23 mouse cellular contexts compared by ENCODE assay signal in the genomic region with DNA sequence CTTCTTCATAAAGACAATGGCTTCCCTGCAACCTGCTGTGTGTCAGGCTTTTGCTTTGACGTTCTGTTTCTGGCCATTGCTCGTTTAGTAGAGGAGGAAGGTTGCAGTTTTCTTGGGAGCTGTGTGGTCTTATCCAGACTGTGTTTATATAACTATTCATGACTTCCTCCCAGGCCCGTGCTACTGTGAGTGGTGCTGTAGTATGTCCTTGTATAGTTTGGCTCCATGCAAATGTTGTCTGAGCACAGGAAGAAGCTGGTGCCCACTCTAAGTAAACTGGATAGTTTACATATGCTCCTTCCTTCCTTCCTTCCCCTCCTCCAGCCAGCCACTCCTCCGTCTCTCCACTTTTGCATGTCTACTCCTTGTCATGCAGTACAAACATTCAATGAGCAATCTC.
DNase-seq lines count a peak whose midpoint lies in the region; ATAC-seq lines count a peak whose summit lies in the region.
"Had no signal": no experiment of that assay in that cellular context is flagged by ENCODE, and none has a peak within 500 bp of the region (broad histone marks: within the 10 kb centered on the region; RNA-seq: fewer than 3 reads in every experiment).

No protein-coding gene starts in this region.

- no peak for ATAC-seq in forebrain, embryonic 16.5 days
- ATAC-seq in forebrain, embryonic 14.5 days: no peak
- ATAC-seq in intestine, embryonic 16.5 days: peak; percentile 68
- ATAC-seq in intestine, embryonic 15.5 days: no peak; the same call in 1 of the 2 replicates
- ATAC-seq in midbrain, embryonic 11.5 days (ENCODE audit: low FRiP score): no peak
- ATAC-seq in midbrain, embryonic 15.5 days (replicated peaks): no peak
- ATAC-seq: liver, postnatal 0 days had no signal

- no peaks in the 10 kb centered on the region for H3K36me3 ChIP-seq in forebrain, embryonic 16.5 days (ENCODE audit: control insufficient read depth, insufficient read depth)
- H3K36me3 ChIP-seq in forebrain, embryonic 14.5 days (ENCODE audit: control insufficient read depth, insufficient read depth, low read length): no peaks in the 10 kb centered on the region
- H3K36me3 ChIP-seq in intestine, embryonic 16.5 days (ENCODE audit: control insufficient read depth, insufficient read depth, low read length): no peaks in the 10 kb centered on the region
- no peaks in the 10 kb centered on the region for H3K36me3 ChIP-seq in intestine, embryonic 15.5 days
- H3K36me3 ChIP-seq in midbrain, embryonic 11.5 days (ENCODE audit: control insufficient read depth, insufficient read depth, low read length): no peaks in the 10 kb centered on the region
- H3K36me3 ChIP-seq in midbrain, embryonic 15.5 days (replicated peaks): no peaks in the 10 kb centered on the region
- H3K36me3 ChIP-seq: embryonic facial prominence, embryonic 12.5 days; limb, embryonic 15.5 days; midbrain, embryonic 10.5 days had no signal

- H3K9ac ChIP-seq in forebrain, embryonic 16.5 days (replicated peaks; ENCODE audit: low read depth, low read length): no peak overlapping the region
- H3K9ac ChIP-seq in forebrain, embryonic 14.5 days (ENCODE audit: low read length): no peak overlapping the region
- H3K9ac ChIP-seq in intestine, embryonic 16.5 days (ENCODE audit: low read depth, low read length): no peak overlapping the region
- H3K9ac ChIP-seq in intestine, embryonic 15.5 days: no peak overlapping the region
- H3K9ac ChIP-seq in midbrain, embryonic 11.5 days (ENCODE audit: low read length): no peak overlapping the region
- H3K9ac ChIP-seq in midbrain, embryonic 15.5 days: no peak overlapping the region
- H3K9ac ChIP-seq: embryonic facial prominence, embryonic 12.5 days; hindbrain, embryonic 14.5 days; limb, embryonic 15.5 days; liver, postnatal 0 days had no signal

- H3K9me3 ChIP-seq in forebrain, embryonic 16.5 days (ENCODE audit: control insufficient read depth, low read length): no peaks in the 10 kb centered on the region
- H3K9me3 ChIP-seq in forebrain, embryonic 14.5 days (replicated peaks; ENCODE audit: control insufficient read depth, low read length): no peaks in the 10 kb centered on the region
- no peaks in the 10 kb centered on the region for H3K9me3 ChIP-seq in intestine, embryonic 16.5 days (ENCODE audit: control insufficient read depth, low read length)
- no peaks in the 10 kb centered on the region for H3K9me3 ChIP-seq in intestine, embryonic 15.5 days
- H3K9me3 ChIP-seq in midbrain, embryonic 11.5 days (ENCODE audit: control insufficient read depth, low read length): no peaks in the 10 kb centered on the region
- H3K9me3 ChIP-seq in midbrain, embryonic 15.5 days: no peaks in the 10 kb centered on the region
- H3K9me3 ChIP-seq: embryonic facial prominence, embryonic 12.5 days; limb, embryonic 15.5 days; midbrain, embryonic 10.5 days had no signal

- no peak for DNase-seq in forebrain, embryonic 14.5 days (ENCODE audit: low spot score)
- peak; percentile 64 for DNase-seq in midbrain, embryonic 11.5 days (ENCODE audit: low spot score, missing footprints)
- peak; percentile 18 for DNase-seq in yolk sac, embryonic 10.5 days (ENCODE audit: low spot score)
- DNase-seq in right cerebral cortex, postnatal 36 days (ENCODE audit: low spot score in 2 of 2): no peak
- DNase-seq: adrenal gland, postnatal 14 days; cerebellum, adult 11 months; cerebellum, postnatal 10 days; gastrocnemius, postnatal 14 days; heart, postnatal 10 days; kidney, adult 18-20 months; layer of hippocampus, postnatal 36 days; liver, postnatal 0 days; thymus, postnatal 4 days had no signal

- H3K4me2 ChIP-seq in forebrain, embryonic 16.5 days (ENCODE audit: low read length): no peak overlapping the region
- H3K4me2 ChIP-seq in forebrain, embryonic 14.5 days (ENCODE audit: low read length): no peak overlapping the region
- no peak overlapping the region for H3K4me2 ChIP-seq in intestine, embryonic 16.5 days (ENCODE audit: low read depth, low read length)
- H3K4me2 ChIP-seq in intestine, embryonic 15.5 days (replicated peaks): no peak overlapping the region
- H3K4me2 ChIP-seq in midbrain, embryonic 11.5 days: no peak overlapping the region
- H3K4me2 ChIP-seq in midbrain, embryonic 15.5 days: no peak overlapping the region
- H3K4me2 ChIP-seq: embryonic facial prominence, embryonic 12.5 days; hindbrain, embryonic 14.5 days; limb, embryonic 15.5 days had no signal

- H3K27me3 ChIP-seq in forebrain, embryonic 16.5 days (replicated peaks; ENCODE audit: control insufficient read depth, insufficient read depth, low read length): no peaks in the 10 kb centered on the region
- no peaks in the 10 kb centered on the region for H3K27me3 ChIP-seq in forebrain, embryonic 14.5 days (replicated peaks; ENCODE audit: control insufficient read depth, insufficient read depth, low read length)
- no peaks in the 10 kb centered on the region for H3K27me3 ChIP-seq in intestine, embryonic 16.5 days (replicated peaks; ENCODE audit: control insufficient read depth, insufficient read depth, low read length)
- no peaks in the 10 kb centered on the region for H3K27me3 ChIP-seq in intestine, embryonic 15.5 days (replicated peaks)
- H3K27me3 ChIP-seq in midbrain, embryonic 11.5 days (ENCODE audit: control insufficient read depth, insufficient read depth, low read length): no peaks in the 10 kb centered on the region
- H3K27me3 ChIP-seq in midbrain, embryonic 15.5 days (replicated peaks): no peaks in the 10 kb centered on the region
- H3K27me3 ChIP-seq: embryonic facial prominence, embryonic 12.5 days; limb, embryonic 15.5 days had no signal

- no peak overlapping the region for H3K4me3 ChIP-seq in forebrain, embryonic 16.5 days (replicated peaks; ENCODE audit: low read length)
- H3K4me3 ChIP-seq in forebrain, embryonic 14.5 days (ENCODE audit: low read depth, low read length): no peak overlapping the region
- no peak overlapping the region for H3K4me3 ChIP-seq in intestine, embryonic 16.5 days (ENCODE audit: low read length)
- H3K4me3 ChIP-seq in intestine, embryonic 15.5 days (replicated peaks): no peak overlapping the region
- no peak overlapping the region for H3K4me3 ChIP-seq in midbrain, embryonic 11.5 days (ENCODE audit: low read depth, low read length)
- H3K4me3 ChIP-seq in midbrain, embryonic 15.5 days: no peak overlapping the region
- H3K4me3 ChIP-seq: embryonic facial prominence, embryonic 12.5 days; erythroblast, embryonic 14.5 days; limb, embryonic 15.5 days; midbrain, embryonic 10.5 days had no signal

- peaks cover 17% of the 10 kb centered on the region for H3K4me1 ChIP-seq in forebrain, embryonic 16.5 days (replicated peaks; ENCODE audit: control insufficient read depth, insufficient read depth, low read length)
- no peaks in the 10 kb centered on the region; the same call in 1 of the 2 replicates for H3K4me1 ChIP-seq in forebrain, embryonic 14.5 days (ENCODE audit: control insufficient read depth, insufficient read depth, low read length)
- H3K4me1 ChIP-seq in intestine, embryonic 16.5 days (ENCODE audit: control insufficient read depth, insufficient read depth, low read length): peaks cover 6% of the 10 kb centered on the region; the same call in 1 of the 2 replicates
- H3K4me1 ChIP-seq in intestine, embryonic 15.5 days (replicated peaks): no peaks in the 10 kb centered on the region; the same call in 1 of the 2 replicates
- H3K4me1 ChIP-seq in midbrain, embryonic 11.5 days (ENCODE audit: control insufficient read depth, insufficient read depth, low read length): no peaks in the 10 kb centered on the region
- H3K4me1 ChIP-seq in midbrain, embryonic 15.5 days: 0 out of 2 replicates have a peak, but pooled peaks cover 3% of the 10 kb centered on the region

- WGBS in forebrain, embryonic 16.5 days: 21% methylated on average over 4 of the region's 4 CpGs
- WGBS in forebrain, embryonic 14.5 days: 26% methylated on average over 4 of the region's 4 CpGs
- WGBS in intestine, embryonic 16.5 days: 21% methylated on average over 4 of the region's 4 CpGs
- 16% methylated on average over 4 of the region's 4 CpGs for WGBS in intestine, embryonic 15.5 days
- 47% methylated on average over 4 of the region's 4 CpGs for WGBS in midbrain, embryonic 11.5 days
- WGBS in midbrain, embryonic 15.5 days: 45% methylated on average over 4 of the region's 4 CpGs

- peak overlapping the region; percentile 67; the same call in 1 of the 2 replicates for H3K27ac ChIP-seq in forebrain, embryonic 16.5 days (ENCODE audit: low read length)
- H3K27ac ChIP-seq in forebrain, embryonic 14.5 days (ENCODE audit: low read depth, low read length): no peak overlapping the region
- no peak overlapping the region for H3K27ac ChIP-seq in intestine, embryonic 16.5 days (ENCODE audit: low read length)
- H3K27ac ChIP-seq in intestine, embryonic 15.5 days: no peak overlapping the region
- H3K27ac ChIP-seq in midbrain, embryonic 11.5 days (ENCODE audit: low read depth, low read length): no peak overlapping the region
- H3K27ac ChIP-seq in midbrain, embryonic 15.5 days: no peak overlapping the region
- H3K27ac ChIP-seq: embryonic facial prominence, embryonic 12.5 days; hindbrain, embryonic 14.5 days; kidney, postnatal 0 days; limb, embryonic 15.5 days; midbrain, embryonic 10.5 days had no signal

Comparison
In these comparisons a context has a peak if more than half of its experiments do, and no peak if none do; other contexts are left out.
1. DNase-seq: peak in midbrain, embryonic 11.5 days (single experiment) and yolk sac, embryonic 10.5 days (single experiment); none in forebrain, embryonic 14.5 days (single experiment) and right cerebral cortex, postnatal 36 days (0 of 2).